Mouse (Mus musculus) brain, embryonic 14.5 days (tissue): ENCODE results near the gene Rpl23a. TPM values are rescaled to one million over a fixed set of nuclear protein-coding genes. Genes with fewer than 3 reads are reported as not detected.

Experiments
- DNase-seq: peaks from one replicate; pipeline ENCODE4 v3.0.0-alpha.2; 2011; ENCODE audit warnings: low read depth
- CTCF ChIP-seq: fragments of 200-500 bp; IDR thresholded peaks from 2 replicates; pipeline ENCODE4 v1.5.1; 2012; ENCODE audit warnings: inconsistent platforms, mild to moderate bottlenecking, moderate library complexity, borderline replicate concordance; ENCODE audit not compliant: insufficient read depth, insufficient read length; ENCODE audit errors: extremely low read depth
- POLR2A ChIP-seq: fragments of 200-500 bp; IDR thresholded peaks from 2 replicates; pipeline ENCODE4 v1.6.1; 2012; ENCODE audit warnings: mild to moderate bottlenecking, inconsistent platforms, borderline replicate concordance; ENCODE audit not compliant: poor library complexity, insufficient read depth, insufficient read length, severe bottlenecking; ENCODE audit errors: extremely low read depth
- polyA plus RNA-seq: library from polyadenylated mRNA; depleted of rRNA; stranded (reverse); fragments of >200 nt; gene quantifications from 2 replicates; pipeline ENCODE4 v1.2.3, GENCODE M21; 2012

Gene Rpl23a
- polyA plus RNA-seq, 1 experiment: 1,587 TPM

- no peak for DNase-seq
- TF ChIP-seq CTCF (no peak), POLR2A (no peak)
Observed at GRCm38 (mm10) chr11:78163045-78163444, 20.3 kb downstream of the Rpl23a start.

GRCm38 (mm10) chr11:78162504-78162903 lies 20.9 kb downstream of the Rpl23a start:
- DNase-seq: peak; percentile 77
- TF ChIP-seq POLR2A: no peak
- no peak for TF ChIP-seq CTCF

GRCm38 (mm10) chr11:78161968-78162367 lies 21.4 kb downstream of the Rpl23a start:
- peak; percentile 35 for DNase-seq
- TF ChIP-seq POLR2A (no peak), CTCF (no peak)

- TF ChIP-seq POLR2A (no peak), CTCF (no peak)
- DNase-seq: no peak
Observed at GRCm38 (mm10) chr11:78161169-78161568, 22.2 kb downstream of the Rpl23a start.

GRCm38 (mm10) chr11:78160675-78161074 lies 22.7 kb downstream of the Rpl23a start:
- DNase-seq: no peak
- TF ChIP-seq POLR2A (no peak), CTCF (no peak)

GRCm38 (mm10) chr11:78160171-78160570 lies 23.2 kb downstream of the Rpl23a start:
- no peak for DNase-seq
- TF ChIP-seq POLR2A: no peak
- TF ChIP-seq CTCF: no peak

GRCm38 (mm10) chr11:78159557-78159956 lies 23.8 kb downstream of the Rpl23a start:
- no peak for DNase-seq
- no peak for TF ChIP-seq POLR2A
- no peak for TF ChIP-seq CTCF

GRCm38 (mm10) chr11:78159096-78159495 lies 24.3 kb downstream of the Rpl23a start:
- TF ChIP-seq CTCF (peak; percentile 92), POLR2A (no peak)

GRCm38 (mm10) chr11:78156156-78156699 lies 27.2 kb downstream of the Rpl23a start:
- DNase-seq: no peak

More at GRCm38 (mm10) chr11:78159096-78159495, 24.3 kb downstream of the Rpl23a start:
- peak; percentile 93 for DNase-seq

GRCm38 (mm10) chr11:78155674-78156073 lies 27.7 kb downstream of the Rpl23a start:
- TF ChIP-seq CTCF (no peak), POLR2A (no peak)

More at GRCm38 (mm10) chr11:78156156-78156699, 27.2 kb downstream of the Rpl23a start:
- TF ChIP-seq POLR2A (no peak), CTCF (no peak)

GRCm38 (mm10) chr11:78153778-78154177 lies 29.6 kb downstream of the Rpl23a start:
- no peak for TF ChIP-seq CTCF
- no peak for TF ChIP-seq POLR2A
- peak; percentile 62 for DNase-seq

More at GRCm38 (mm10) chr11:78155674-78156073, 27.7 kb downstream of the Rpl23a start:
- DNase-seq: no peak
